Mouse (Mus musculus): ENCODE measurements at regions not wholly inside any gene's neighbourhood (a gene's known extent, or its start where the extent isn't known, plus 50 kb on each side); places are given as distances from the start of the nearest gene placed in this dataset.

DNA sequence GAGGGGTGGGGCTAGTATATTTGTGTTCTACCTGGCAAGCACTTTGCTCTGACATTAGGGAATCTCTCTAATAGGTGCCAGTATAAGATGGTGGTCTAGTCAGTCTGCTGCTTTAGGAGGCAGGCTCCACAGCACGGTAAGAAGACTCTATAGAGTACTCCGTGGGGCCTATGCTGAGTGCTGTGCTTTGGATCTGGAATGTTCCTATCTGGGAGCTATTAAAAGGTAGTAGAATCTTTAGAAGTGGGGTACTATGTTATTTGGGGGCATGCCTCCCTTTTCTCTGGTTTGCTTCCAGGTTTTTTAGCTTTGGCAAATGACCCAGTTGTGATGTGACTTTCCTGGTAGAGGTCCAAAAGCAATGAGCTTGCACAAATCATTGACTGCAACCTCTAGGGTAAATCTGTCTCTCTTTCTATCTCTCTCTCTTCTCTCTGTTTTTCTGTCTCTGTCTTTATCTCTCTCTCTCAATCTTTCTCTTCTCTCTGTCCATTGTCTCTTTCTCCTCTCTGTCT is 208.6 kb upstream of the Camk1g start:
- peak; percentile 49 for DNase-seq (ENCODE audit: low spot score)

DNA sequence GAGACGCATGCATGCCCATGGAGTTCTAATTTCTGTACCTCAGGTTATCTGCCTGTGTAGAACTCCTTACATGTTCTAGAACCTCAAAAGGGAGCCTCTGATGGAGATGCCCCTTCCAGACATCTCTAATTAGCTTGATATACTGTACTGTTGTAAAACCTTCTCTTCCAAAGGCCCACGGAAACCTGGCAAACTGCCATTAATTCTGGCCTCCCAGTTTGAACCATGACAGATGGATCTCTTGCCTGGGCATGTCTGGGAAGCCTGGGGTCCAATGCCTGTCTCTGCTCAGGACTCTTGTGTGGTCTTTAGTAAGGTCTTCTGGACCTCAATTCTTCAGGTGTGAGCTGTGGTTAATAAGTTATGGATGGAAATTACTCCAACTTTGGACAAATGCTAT is 207.7 kb upstream of the Camk1g start:
- DNase-seq (ENCODE audit: low spot score) = no peak

DNA sequence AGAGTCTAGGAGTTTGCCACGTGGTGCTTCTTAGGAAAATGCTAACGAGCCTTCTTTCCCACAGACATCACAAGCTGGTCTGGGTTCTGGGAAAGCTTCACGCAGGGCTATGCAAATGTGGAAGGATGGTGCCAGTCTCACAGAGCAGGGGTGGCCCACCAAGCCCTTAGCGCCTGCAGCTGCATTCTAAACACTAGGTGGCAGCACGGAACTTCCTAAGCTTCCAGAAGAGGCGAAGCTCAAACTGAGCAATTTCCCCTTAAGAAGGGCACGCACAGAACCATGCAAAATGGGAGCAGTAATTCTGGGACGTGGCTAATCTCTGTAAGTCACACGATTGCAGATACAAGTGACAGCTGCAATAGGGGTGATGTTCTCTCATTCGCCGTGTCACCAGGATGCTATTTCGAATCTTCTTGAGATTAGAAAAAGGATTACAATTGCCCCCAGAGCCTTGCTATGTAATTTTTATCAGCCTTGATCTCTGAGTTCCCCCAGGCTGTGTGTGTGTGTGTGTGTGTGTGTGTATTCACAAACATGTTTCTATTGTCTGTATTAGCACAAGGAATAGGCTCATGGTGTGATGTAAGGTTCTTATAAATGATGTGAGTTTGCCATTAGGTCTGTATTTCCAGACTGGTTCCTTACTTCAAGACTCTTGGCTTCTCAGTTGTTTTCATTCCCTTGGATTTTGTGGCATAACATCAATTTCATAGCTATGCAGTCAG is 206.1 kb upstream of the Camk1g start:
- peak; percentile 69 for DNase-seq (ENCODE audit: low spot score)

DNA sequence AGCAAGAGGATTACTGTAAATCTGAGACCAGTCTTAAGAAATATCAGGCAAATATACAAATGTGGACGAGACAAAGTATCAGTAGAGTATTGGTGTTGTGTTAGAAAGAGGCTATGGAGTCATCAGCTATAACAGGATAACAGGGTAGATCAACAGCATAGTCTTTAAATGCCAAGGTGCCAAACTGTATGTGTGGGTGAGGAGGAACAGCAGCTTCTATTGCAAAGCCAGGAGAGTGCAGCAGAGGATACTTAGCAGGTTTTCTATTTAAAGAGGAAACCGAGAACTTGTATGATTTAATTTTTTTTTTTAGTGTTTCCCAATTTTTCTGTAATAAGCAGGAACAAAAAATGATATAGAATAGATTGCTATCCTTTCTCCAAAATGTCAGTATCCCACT is 202.7 kb upstream of the Camk1g start:
- DNase-seq (ENCODE audit: low spot score) = no peak

DNA sequence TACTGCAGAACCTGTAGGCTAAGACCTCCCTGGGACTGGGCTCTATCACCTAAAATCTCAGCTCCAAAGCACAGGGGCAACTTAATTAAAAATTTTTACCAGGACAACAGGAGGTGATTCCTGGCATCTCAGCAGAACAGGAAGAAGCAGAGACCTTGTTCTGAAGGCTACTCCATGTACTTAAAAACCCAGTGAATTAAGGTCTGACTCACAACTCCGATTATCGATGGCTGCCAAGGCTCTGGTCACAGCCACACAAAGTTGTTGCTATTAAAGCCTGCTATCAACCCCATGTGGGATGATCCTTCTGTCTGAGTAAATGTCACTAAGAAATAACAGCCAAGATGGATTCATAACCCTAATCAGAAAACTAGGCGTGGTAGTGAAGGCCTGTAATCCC is 202.3 kb upstream of the Camk1g start:
- DNase-seq (ENCODE audit: low spot score) = no peak

DNA sequence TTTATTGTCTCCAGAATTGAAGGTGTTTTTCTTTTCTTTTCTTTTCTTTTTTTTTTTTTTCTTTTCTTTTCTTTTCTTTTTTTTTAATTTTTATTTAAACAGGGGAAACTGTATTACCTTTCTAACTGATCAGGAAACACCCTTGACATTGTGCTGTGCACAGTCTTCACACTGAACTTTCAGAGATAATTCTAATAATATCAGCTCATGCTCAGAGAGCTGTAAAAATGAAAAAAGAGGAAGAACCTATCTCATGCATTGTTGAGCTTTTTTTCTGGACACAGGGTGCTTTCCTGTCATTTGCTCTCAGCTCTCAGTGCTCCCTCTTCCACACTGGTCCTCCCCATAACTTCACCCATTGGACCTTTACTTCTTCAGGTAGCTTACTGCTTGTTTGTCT is 201.0 kb upstream of the Camk1g start:
- no peak for DNase-seq (ENCODE audit: low spot score)

DNA sequence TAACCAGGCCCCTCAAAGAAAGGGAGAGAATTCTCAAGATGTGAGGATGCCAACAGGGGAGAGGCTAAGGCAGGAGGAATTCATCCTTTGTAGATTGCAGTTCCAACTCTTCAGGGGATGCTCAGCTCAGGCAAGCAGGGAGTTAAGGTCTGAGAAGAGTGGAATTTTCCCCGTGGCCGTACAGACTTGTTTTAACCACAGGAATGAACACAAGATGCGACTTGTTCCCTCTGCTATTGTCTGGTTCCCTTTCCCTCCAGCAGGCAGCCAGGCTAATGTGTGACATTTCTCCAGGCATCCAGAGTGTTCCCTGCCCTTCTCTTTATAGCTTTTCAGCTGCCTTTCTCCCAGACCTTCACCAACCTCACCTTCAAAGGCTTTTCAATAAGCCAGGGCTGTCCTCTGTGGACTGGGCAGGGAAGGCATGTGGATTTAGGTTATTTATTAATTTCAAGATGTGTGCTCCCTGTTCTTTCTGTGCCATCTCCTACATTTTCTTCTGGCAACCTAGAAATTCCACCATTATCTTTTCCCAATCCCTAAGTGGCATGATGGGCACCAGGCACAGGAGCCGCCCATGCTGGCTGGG is 198.6 kb upstream of the Camk1g start:
- DNase-seq (ENCODE audit: low spot score) = no peak

DNA sequence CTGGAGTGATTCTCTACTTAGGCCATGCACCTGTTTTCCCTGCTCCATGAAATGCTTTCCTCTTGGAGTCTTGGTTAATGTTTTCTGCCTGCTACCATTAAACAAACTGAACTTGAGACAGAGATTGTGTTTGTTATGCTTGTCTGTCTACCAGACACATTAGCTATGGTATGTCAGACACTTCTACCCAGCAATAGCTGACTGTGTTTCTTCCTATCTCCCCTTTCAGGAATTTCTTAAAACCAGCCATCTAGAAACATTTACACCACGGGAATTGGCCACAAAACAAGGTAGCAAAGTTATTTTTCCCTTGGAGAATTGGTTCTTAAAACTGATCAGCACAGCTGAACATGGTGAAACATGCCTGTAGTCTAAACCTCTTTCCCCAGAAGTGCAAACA is 197.1 kb upstream of the Camk1g start:
- no peak for DNase-seq (ENCODE audit: low spot score)

DNA sequence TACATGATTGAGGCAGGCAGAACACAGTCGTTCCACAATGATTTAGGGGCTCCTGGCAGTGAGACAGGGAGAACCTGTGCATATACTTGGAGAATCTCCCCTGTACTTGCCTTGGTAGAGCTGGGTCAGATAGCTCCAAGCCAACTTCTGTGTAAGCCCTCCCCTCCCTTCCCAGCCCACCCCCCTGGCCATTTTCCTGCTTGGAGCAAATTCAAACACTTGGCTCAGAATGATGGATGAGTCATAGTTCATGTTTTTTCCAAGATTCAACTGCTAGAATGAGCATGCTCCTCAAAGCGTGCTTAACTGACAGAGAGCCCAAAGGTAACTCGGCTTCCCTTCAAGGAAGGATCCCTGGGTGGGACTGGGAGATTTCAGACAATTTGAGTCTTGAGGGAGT is 194.1 kb upstream of the Camk1g start:
- no peak for DNase-seq (ENCODE audit: low spot score)

DNA sequence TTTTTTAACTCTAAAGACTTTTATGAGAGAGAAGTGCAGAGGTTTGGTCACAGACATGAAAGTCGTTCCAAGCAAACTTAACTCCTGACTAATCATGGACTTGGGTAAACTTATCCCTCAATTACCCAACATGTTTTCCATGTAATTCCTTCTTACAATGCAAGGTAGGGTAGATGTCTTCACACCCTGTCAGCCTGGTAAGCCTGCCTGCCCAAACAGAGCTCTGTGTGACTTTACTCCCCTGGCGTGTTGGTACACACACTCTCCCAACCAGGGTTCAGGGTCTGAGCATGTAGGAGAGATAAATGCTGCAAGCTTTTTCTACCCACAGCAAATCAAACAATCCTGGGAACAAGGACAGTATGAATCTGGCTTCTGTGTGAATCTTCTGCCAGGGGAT is 192.1 kb upstream of the Camk1g start:
- no peak for DNase-seq (ENCODE audit: low spot score)

DNA sequence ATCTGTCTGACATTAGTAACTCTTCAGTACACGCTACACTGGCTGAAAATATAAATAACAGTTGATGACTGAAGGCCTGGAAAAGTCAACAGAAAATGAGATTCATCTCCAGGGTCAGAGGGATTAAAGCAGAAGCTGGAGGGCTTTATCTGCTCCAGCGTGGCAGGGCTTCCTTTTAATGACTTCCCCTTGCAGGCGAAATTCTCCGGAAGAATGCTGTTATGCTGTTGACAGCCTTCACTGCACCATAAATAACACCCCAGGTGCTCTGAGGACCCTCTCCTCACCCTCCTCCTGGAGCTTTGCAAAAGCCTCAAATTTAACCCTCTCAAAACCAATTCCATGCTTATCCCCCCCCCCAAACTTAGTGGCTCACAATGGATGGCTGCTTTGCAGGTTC is 188.0 kb upstream of the Camk1g start:
- no peak for DNase-seq (ENCODE audit: low spot score)

DNA sequence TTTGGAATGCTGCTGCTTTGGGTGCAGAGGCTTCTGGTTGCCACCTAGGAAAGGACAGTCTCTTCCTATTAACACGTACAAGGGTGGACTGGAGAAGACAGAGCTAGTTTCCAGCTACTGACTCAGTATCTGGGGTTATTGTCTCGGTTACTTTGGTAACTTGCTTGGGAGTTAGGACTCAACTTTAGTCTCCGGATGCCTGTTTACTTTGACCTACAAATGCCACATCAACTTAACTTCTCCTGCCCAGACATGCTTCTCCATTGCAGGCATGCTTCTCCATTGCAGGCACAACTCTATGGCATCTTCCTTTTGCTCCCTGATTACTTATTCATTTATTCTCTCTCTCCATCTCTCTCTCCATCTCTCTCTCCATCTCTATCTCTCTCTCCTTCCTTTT is 184.6 kb upstream of the Camk1g start:
- DNase-seq (ENCODE audit: low spot score) = no peak

DNA sequence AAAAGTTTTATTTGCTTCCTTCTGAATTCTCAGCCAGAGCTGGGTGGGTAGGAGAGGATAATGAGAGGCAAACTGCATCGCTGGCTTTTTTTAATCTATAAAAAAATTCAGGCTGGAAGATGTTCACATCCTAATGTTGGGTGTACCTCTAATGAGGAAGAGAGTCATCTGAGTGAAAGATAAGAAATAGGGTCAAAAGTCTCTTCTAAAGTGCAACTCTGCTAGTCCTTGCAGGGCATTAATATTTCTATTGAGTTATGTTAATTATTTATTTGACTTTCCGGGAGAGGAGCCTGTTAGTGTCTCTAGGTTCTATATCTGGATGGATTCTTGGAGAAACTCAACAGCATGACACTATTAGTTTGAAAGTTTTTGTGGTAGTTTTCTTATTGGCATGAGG is 182.2 kb upstream of the Camk1g start:
- no peak for DNase-seq (ENCODE audit: low spot score)

DNA sequence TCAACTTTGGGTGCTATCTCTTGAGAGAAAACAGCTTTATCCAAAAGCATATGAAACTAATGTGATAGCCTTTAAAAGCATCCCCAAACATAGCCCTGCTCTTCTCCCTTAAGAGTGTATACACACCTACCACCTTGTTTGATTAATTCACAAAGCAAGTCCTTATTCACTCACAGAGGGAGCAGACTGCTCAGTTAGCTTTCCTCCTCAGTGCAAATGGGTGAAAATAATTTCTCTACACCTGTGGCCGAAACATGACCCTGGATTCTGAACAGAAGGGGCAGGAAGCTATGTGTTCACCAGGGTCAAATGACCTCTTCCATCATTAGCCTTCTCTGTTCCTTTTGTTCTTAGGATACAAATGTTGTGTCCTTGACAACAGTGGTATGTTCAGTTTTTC is 181.2 kb upstream of the Camk1g start:
- no peak for DNase-seq (ENCODE audit: low spot score)

DNA sequence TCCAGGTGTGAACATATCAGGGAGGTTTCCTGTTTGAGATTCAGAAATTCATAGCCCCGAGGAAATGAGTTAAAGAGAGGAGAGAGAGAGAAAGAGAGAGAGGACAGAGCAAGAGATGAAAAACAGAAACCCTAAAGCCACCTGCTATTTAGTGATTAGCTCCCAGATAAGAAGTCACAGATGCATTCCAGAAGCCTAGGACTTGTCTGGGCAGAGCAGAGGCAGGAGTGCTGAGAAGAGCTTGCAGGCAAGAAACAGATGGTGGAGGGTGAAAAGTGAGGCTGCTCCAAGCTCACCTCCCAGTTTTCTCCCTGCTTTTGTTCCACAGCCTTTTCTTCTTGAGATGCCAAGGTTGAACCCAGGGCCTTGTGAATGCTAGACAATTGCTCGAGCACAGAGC is 180.7 kb upstream of the Camk1g start:
- DNase-seq (ENCODE audit: low spot score) = no peak

DNA sequence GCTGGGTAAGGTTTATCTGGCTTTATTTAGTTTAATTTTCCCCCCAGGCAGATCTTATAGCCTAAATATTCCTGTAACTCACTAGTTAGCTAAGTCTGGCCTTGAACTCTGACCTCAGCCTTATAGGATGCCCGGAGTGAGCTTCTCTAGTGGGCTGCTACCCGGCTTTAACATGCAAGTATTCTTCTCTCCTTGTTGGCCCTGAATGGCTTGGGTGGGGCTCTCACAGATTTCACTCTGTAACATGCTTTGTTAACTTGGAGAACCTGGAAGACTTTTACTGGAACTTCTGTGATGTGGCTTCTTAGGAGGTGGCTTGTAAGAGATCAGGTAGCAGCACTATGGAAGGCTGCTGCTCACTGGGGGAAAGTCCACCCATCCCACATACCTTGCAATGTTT is 177.3 kb upstream of the Camk1g start:
- no peak for DNase-seq (ENCODE audit: low spot score)

DNA sequence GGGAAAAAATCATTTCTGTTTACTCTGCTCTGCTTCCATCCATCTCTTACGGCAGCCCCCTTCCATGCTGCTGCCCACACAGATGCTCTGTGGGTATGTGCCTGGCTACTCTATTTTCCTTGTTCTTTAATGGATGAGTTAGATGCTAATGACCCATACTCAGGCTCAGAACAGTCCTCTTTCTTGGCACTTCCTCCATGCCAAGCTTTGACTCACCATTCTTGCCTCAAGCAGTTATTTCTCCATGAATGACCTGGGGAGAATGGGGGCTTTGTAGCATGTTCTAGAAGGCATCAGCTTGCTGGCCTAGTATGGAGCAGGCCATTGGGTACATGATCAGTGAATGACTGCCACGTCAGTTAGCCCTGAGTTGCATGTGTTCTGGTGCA is 175.9 kb upstream of the Camk1g start:
- no peak for DNase-seq (ENCODE audit: low spot score)

DNA sequence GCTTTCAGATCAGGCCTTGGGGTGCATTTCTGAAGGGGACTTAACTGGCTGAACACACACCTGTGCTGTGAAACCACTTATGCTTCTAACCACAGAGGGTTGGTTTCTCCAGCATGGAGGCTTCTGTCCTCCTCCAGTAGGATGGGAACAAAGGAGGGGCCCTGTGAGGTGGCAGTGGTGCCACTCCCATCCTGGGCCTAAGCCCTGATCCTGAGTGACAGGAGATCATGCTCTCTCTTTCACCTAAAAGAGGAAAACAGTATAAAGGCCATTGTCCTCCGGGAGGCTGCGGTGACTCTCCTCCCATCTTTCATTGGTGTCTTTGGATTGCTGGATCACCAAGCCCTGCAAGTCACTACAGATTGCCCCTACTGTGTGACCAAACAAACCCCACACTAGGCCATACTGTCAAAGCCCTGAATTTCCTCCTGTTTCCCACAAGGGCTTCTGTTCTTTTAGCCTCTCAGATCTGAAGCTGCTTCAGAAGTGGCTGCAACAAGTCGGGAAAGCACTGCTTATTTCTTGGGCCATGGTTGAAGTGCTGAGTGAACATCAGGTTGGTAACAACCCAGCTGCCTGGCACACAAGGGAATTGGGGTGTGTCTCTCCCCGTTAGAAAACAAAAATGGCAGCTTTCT is 175.4 kb upstream of the Camk1g start:
- no peak for DNase-seq (ENCODE audit: low spot score)

DNA sequence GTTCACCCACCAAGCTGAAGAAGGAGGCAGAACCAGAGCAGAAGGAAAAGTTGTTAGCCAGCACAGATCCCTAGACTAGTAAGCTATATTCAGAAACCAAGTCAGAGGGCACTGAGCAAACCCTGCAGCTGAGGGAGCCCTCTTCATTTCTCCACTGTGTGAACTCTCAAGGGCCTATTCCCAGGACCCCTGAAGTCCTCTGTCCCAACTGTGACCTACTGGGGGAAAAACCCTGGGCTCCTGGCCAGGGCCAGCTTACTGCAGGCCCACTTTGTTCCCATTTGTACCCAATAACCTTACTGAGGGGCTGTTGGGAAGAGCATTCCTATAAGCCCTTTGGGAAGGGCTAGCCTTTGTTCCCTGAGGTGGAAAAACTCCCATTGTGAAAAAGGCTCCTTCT is 174.7 kb upstream of the Camk1g start:
- DNase-seq (ENCODE audit: low spot score) = no peak

DNA sequence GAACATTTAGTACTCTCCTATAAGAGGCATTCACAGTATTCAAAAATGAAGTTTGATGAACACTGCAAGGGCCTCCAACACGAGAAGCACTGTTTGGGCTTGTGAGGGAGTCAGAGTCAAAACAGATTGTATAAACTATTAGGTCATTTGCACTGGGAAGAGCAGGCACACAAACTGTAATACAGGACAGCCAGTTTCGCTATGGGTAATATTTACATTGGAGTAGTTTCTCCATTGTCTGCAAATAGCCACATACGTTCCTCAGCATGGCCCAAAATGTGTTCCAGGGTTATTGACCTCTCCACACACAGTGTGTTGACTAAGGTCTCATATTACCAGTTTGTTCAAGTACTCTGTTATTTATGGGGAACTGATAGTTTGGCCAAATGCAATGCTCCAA is 173.7 kb upstream of the Camk1g start:
- DNase-seq (ENCODE audit: low spot score) = no peak

DNA sequence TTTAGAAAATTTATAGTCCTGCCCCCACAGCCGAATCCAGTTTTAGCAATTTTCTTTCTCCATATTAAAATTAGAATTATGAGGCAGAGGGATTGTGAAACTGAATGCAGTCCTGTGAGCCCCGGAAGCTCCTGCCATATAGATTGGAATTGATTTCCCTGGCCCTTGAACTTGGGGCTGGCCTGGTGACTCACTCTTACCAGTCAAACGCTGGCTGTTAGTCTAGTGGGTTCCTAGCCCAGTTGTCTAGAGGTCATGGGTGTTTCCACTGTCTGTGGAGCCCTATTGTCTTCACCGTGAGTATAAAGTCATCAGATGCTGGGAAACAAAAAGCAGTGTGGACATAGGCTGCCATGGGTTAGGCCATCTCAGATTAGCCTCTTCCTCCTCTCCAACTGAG is 173.2 kb upstream of the Camk1g start:
- DNase-seq (ENCODE audit: low spot score) = no peak

DNA sequence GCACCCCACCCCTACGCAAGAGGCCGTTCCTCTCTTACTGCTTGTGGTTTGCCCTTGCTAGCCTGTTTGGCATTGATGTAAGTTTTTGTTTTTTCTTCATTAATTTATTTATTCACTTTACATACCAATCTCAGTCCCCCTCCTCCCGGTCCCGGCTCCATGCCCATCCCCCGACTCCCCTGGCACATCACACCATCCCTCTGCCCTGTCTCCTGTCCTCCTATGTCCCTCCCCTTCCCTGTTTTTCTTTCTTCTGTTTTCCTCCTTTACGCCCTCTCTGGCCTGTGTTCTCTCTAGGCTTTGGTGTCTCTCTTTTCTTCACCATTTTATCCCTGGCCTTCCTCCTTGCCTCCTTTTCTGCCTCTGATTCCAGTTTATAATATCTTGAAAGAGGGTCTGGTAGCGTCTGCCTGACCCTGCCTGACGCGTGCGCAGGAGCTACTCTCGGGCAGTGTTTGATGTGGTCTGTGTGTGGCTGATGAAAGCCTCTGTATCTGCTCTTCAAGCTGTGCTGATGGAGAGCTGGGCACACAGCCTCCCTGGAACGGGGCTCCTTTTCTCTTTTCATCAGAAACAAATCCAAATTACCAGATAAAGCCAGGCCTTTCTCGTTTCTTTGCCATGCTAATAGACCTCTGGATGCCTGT is 172.0 kb upstream of the Camk1g start:
- DNase-seq (ENCODE audit: low spot score) = no peak

DNA sequence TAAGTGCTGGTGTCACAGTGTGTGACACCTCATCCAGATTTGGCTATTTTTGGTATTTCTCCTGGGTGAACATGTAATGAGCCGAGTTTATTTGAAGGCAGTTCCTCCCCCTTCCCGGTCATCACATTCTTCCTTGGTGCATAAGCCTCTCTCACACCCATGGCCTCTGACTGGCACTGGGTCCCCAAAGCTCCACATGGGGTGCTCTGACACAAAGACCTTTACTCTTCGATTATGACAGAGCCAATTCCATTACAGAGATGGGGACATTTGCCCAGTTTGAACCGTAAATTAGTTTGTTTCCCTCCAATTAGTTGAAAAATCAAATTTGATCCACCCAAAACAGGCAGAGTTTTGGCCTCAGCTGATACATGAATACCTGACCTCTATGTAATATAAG is 171.2 kb upstream of the Camk1g start:
- no peak for DNase-seq (ENCODE audit: low spot score)

All from heart, adult 8-10 months (tissue).